Mouse (Mus musculus): ENCODE measurements around the gene Zfp593.

Zfp593 gene

DNA sequence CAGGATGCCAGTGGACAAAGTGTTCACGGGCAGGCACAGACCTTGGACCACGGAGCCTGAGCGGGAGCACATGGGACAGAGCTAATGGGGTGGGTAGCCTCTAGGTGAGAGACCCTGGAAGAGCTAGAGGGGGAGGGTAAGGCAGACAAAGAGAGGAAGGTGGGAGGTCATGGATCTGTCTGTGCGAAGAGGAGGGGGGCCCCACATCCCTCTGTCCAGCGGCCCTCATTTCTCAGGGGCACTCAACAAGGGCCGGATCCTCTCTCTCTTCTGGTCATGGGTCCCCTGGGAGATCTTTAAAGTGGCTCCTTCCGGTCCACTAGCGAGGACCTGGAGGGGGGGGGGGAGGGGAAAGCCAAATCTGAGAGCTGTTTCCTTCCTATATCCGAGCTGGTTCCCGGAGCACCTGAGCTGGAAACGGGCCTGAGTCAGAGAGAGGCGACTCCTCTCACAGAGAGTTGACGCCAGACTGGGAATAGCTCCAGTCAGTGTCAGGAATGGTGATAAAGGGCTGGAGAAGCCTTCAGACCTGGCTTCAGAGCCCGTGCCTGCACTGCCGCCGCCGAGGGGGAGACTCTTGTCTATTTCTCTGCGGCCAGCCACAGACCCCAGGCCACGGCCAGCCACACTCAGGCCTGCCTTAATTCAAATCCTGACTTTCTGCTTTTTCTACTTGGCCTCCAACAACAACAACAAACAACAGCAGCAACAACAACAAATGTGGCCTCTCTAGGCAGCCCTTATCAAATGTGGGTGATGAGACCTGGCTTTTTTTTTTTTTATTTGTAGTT, 11.2 kb upstream of the Zfp593 start:
- no peak for DNase-seq

DNA sequence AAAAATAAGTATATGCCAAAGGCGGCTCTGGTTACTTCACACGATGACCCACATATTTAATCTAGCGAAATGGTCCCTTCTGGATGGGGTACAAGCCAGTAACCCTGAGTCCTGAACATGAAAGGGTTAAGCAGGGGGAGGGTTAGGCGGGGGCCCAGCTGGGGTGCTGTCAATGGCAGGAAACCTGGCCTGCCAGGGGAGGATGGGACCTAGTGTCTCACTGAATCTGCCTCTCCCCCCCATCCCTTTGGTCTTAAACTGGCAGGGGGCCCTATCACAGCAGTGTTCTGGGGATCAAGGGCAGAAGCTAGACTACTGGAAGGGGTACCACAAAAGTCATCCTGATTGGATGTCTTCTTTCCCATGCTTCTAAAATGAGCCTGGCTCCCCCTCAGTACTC, 10.5 kb upstream of the Zfp593 start:
- DNase-seq: peak in 1 of 2 experiments; percentile 46

- DNase-seq: no peak
These were observed 9.4 kb upstream of the Zfp593 start for GRCm38 (mm10) chr4:134254835-134255234.

DNA sequence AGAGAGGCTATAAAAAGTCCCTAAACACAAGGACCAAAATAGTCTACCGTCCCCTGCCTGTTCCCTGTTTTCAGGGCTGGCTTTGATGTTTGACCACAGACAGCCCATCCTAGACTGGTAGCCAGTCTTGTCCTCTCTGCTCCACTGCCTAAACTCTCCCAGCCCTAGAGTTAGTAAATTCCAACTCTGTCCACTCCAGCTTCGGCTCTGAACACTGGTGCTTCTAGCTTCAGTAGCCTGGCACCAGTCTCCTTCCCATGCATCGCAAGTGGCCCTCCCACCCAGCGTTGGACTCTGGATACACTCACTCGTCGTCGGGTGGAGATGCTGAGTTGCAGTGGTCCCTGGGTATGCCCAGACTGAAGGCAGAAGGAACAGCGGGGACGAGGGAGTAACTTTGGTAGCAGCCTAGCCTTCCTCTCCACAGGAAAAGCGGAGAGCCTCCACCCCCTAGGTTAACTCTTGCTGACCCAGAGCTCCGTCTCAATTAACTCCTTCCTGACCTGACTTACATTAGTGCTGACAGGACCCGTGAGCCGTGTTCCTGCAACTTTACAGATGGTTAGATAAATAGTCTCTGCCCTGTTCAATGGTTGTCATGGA, 8.4 kb upstream of the Zfp593 start, which contains the start of gene Grrp1:
TSS of gene Grrp1 (minus strand) at position 385 of the 603 bp plus-strand sequence.
- no peak for DNase-seq

DNA sequence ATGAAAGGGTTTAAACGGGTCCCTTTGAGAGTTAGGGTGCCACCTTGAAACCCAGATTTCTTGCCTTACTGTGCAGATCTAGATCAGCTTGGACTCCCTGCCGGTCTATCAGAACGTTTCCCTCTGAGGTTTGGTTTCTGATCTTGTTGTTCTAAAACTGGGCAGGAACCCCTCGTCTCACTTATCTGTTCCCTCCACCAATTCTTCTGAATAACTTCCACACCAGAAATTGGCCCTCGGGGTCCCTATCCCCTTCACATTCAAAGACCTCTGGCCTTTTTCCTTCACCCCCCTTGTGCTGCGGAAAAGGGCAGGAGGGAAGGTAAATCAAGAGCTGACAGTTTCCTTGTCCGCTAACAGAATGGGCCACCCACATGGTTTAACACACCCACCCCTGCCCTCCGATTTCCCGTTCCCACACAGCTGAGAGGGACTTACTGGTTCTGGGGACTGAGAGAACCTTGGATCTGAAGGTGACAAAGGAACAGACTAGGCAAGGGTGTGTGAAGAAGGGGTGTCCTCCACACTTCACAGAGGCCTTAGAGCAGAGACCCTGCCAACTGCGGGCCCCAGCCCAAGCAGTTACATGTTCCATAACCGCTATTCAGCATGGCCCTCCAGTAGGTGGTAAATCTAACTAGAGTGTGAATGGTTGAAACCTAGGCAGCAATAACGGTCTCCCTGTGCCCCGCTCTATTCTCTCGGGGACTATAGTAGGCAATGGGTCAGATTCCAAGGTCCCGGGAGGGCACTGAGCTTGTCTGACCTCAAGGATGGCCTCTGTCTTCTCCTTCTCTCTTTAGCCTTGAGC, 7.7 kb upstream of the Zfp593 start:
- no peak for DNase-seq

- no peak for DNase-seq
These were observed 6.9 kb upstream of the Zfp593 start for GRCm38 (mm10) chr4:134252131-134252910.

GRCm38 (mm10) chr4:134251241-134252130, 6.1 kb upstream of the Zfp593 start:
- peak; percentile 37 to 52 for DNase-seq

- DNase-seq: no peak
These were observed 5.5 kb upstream of the Zfp593 start for GRCm38 (mm10) chr4:134250930-134251240.

DNA sequence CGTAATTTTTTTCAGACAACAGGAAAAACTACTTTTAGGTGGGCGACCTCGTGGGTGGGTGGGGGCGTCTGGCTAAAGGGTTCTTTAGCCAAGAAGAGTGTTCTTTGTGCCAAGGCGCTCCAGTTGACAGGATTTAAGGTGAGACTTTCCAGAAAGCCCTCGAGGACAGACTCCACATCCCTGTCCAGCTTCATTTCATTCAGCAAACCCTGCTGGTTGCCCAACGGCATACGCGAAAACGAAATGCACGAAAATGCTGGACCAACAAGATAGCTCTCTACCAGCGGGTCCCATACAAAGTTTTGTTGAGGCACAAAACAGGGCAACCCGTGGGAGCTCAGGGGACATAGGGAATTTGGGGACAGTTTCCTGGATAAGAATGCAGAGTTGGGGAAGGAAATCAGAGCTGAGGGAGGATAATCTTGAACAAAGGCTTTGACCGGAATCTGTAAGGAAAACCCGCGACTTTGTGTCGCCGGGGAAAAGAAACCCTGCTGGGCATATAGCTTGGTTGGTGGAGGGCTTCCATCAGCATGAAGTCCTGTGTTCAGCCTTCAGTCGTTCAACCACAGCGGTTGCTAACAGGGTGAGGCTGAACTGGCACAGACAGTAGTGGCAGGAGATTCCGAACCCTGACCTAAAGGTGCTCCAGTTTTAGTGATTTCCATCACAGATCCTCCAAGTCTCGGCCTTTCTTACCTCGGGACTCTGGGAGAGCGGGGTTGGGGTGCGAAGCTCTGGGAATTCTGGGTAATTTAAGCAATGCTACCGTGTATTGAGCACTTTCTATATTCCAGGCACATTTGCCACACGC, 4.9 kb upstream of the Zfp593 start:
- DNase-seq: no peak

DNA sequence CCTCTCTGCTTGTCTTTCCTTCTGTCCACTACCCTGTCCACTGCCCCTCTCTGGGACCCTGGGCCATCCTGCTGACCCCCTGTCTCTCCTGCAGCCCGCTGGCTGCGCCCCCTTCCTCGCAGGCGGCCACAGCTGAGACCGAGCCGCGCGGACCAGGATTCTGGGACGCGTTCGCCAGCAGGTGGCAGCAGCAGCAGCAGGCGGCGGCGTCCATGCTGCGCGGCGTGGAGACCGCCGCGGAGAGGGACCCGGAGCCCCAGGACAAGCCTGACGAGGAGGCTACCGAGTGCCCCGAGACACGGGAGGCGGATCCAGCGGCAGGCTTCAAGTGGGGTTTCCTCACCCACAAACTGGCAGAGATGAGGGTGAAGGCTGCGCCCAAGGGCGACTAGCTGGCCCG, 4.3 kb upstream of the Zfp593 start:
- DNase-seq: peak; percentile 71

GRCm38 (mm10) chr4:134246719-134247258, 1.4 kb upstream of the Zfp593 start, which contains the start of gene Gm30191:
Gm30191 (plus strand) TSS chr4:134246935.
- DNase-seq: no peak

GRCm38 (mm10) chr4:134246256-134246655, 864 bp upstream of the Zfp593 start:
- no peak for DNase-seq

DNA sequence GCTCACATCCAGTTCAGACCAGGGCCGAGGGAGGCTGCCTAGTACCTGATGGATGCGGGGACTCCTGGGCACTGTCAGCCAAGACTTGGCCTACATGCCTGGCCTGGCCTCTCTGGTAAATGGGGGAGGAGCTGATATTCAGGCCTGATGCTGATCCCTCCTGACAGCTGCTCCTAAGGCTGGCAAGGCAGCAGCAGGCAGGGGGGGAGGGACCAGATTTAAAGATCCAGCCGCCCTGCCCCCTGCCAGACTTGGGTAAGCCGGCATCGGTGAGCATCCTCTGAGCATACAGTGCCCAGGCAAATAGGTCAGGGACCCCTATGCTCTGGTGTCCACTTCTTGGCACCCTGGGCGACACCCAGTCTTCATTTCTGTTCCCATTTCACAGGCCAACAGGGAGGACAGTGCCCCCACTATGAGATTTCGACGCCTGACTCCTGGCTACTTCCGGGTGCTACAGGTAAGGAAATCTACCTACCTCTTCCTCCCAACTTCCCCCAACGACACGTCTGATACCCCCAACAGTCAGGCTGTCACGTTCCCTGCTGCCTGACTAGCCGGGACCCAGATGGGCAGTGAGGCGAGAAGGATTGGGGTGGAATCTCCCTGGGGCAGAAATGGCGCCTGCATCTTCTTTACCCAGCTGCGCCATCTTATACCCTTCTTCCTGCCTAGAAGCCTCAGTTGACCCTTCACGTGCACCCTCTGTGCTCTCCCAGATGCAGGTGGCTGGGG, 1.7 kb downstream of the Zfp593 start, which contains the start of gene E130218I03Rik:
TSS of gene E130218I03Rik (plus strand) at position 147 of the 735 bp plus-strand sequence.
- no peak for DNase-seq

DNA sequence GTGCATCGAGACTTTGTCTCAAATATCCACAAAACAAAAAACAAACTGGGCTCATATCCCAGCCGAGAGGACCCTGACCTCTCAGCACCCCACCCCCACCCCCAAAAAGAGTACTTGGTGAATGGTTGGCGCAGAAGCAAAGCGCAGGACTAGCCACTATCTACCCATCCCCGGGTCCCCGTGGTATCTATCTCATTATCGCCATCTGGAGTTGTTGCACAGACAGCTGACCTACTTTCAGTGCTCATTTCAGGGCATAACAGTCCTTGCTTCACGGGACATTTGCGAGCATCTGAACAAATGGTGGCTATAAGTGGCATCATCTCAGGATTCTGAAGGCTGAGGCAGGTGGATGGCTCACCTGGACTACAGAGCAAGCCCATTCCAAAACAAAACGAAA, 6.7 kb downstream of the Zfp593 start:
- no peak for DNase-seq

GRCm38 (mm10) chr4:134238279-134238651, 7.1 kb downstream of the Zfp593 start, which contains the start of gene Cnksr1:
Cnksr1 (minus strand) TSS chr4:134238399.
- no peak for DNase-seq

DNA sequence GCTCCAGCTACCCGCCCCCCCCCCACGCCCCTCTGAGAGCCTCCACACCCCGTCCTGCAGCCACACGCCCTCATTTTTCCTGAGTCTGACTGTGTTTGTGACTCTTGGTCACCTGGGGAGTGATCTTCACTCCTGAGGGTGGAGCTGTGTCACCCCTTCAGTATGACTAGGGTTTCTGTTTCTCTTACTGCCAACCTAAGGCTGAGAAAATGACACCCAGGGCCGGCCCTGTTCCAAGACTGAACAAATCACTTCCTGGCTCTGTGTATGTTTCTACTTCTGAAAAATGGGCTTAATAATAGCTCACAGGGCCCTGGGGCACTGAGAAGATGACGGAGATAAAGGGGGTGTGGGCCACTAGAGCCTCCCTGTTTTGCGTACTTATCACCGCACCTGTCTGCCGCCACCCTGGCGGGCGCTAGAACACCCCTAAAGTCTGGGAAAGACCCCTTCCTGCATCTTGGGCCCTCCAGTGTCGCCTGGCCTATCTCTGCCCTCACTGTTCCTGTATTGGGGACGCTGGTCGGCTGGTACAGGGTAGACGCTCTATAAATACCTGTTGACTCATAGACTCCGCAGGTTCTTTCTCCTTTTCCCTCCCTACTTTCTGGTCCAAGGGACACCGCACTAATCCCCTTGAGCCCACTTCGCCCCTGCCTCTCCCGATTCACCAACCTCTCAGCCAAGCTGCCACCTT, 7.7 kb downstream of the Zfp593 start:
- DNase-seq: no peak

DNA sequence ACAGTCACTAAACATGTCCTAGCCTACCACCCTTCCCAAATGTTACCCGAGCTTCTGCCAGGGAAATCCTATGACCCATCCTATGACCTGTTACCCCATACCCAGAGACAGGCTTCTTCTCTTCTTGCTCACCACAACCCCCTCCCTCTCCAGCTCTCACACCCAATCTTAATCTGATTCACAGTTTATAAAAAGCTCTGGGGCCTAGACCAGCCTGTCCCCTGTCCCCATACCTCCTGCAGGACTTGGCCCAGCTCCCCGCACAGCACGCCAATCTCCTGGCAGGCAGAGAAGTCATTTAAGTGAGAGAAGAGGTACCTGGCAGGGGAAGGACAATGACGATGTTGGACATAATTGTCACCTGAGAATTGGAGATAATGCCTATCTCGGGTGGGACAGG, 10.5 kb downstream of the Zfp593 start:
- DNase-seq: no peak

- no peak for DNase-seq
These were observed 15.0 kb downstream of the Zfp593 start for GRCm38 (mm10) chr4:134230431-134230830.

GRCm38 (mm10) chr4:134227194-134227593, 18.2 kb downstream of the Zfp593 start, which contains the start of gene Catsper4:
Catsper4 (minus strand) TSS chr4:134227383.
- DNase-seq: no peak
